Mouse (Mus musculus): ENCODE measurements at regions not wholly inside any gene's neighbourhood (a gene's known extent, or its start where the extent isn't known, plus 50 kb on each side); places are given as distances from the start of the nearest gene placed in this dataset.
"Not testable (repeated sequence)": the region's sequence is repeated elsewhere in the genome, so short reads cannot be mapped to it uniquely, and the experiment has no call there.

GRCm38 (mm10) chr10:111639866-111640265 lies 133.8 kb downstream of the Phlda1 start:
- no peak for DNase-seq

GRCm38 (mm10) chr10:111642683-111643082 lies 136.6 kb downstream of the Phlda1 start:
- no peak for DNase-seq

- DNase-seq, result not testable (repeated sequence)
Observed at GRCm38 (mm10) chr10:111653773-111654172, 147.7 kb downstream of the Phlda1 start.

- no peak for DNase-seq
Observed at GRCm38 (mm10) chr10:111654364-111655226, 148.5 kb downstream of the Phlda1 start.

- no peak for DNase-seq
Observed at GRCm38 (mm10) chr10:111658828-111659227, 152.7 kb downstream of the Phlda1 start.

- DNase-seq, result no peak
Observed at GRCm38 (mm10) chr10:111662665-111663064, 156.6 kb downstream of the Phlda1 start.

GRCm38 (mm10) chr10:111665834-111666233 lies 159.7 kb downstream of the Phlda1 start:
- DNase-seq, result no peak

GRCm38 (mm10) chr10:111666963-111667362 lies 160.9 kb downstream of the Phlda1 start:
- no peak for DNase-seq

- DNase-seq, result no peak
Observed at GRCm38 (mm10) chr10:111668639-111669038, 162.6 kb downstream of the Phlda1 start.

- no peak for DNase-seq
Observed at GRCm38 (mm10) chr10:111669658-111670057, 163.6 kb downstream of the Phlda1 start.

GRCm38 (mm10) chr10:111670666-111671065 lies 164.6 kb downstream of the Phlda1 start:
- no peak for DNase-seq

GRCm38 (mm10) chr10:111672454-111673316 lies 166.6 kb downstream of the Phlda1 start:
- no peak for DNase-seq

- no peak for DNase-seq
Observed at GRCm38 (mm10) chr10:111673317-111673610, 167.2 kb downstream of the Phlda1 start.

GRCm38 (mm10) chr10:111676255-111676654 lies 170.2 kb downstream of the Phlda1 start:
- DNase-seq, result no peak

- no peak for DNase-seq
Observed at GRCm38 (mm10) chr10:111680919-111681318, 174.8 kb downstream of the Phlda1 start.

- no peak for DNase-seq
Observed at GRCm38 (mm10) chr10:111684409-111685346, 178.6 kb downstream of the Phlda1 start.

- DNase-seq, result no peak
Observed at GRCm38 (mm10) chr10:111686585-111686984, 180.5 kb downstream of the Phlda1 start.

GRCm38 (mm10) chr10:111689587-111689986 lies 183.5 kb downstream of the Phlda1 start:
- no peak for DNase-seq

GRCm38 (mm10) chr10:111693762-111694161 lies 187.7 kb downstream of the Phlda1 start:
- no peak for DNase-seq

- DNase-seq, result no peak
Observed at GRCm38 (mm10) chr10:111694227-111695200, 188.4 kb downstream of the Phlda1 start.
